Mouse (Mus musculus) B cell, adult 67 days (primary cell): ENCODE results near the gene Brinp3. TPM values are rescaled to one million over a fixed set of nuclear protein-coding genes. Genes with fewer than 3 reads are reported as not detected.

Experiments
- total RNA-seq, 2 experiments: library from RNA; stranded (reverse); gene quantifications; 4 replicates each; pipeline ENCODE4 v1.2.4; 2023

The Brinp3 gene
- total RNA-seq, result not detected

GRCm38 (mm10) chr1:146494681-146495331 lies at the start of gene Brinp3:
Gene Brinp3 (plus strand): TSS chr1:146494760.

